Mouse (Mus musculus): ENCODE measurements around the gene Zcchc2. TPM values are rescaled to one million over a fixed set of nuclear protein-coding genes. Genes with fewer than 3 reads are reported as not detected.

Gene Zcchc2
- total and polyA plus RNA-seq, 2 experiments from 2014 or later: 2.7 to 18.9 TPM

GRCm38 (mm10) chr1:106067306-106067705 is 77.1 kb downstream of the Zcchc2 start:
- DNase-seq (ENCODE audit: low spot score): no peak
- ATAC-seq (ENCODE audit: low FRiP score): no peak
- TF ChIP-seq CTCF (IDR thresholded peaks at IDR 0.05): no peak
- H3K27me3 ChIP-seq (ENCODE audit: insufficient read depth, low read length): no peaks in the 10 kb centered on the region
- H3K4me3 ChIP-seq (ENCODE audit: low read depth, low read length): no peak overlapping the region
- no peak overlapping the region for H3K9ac ChIP-seq (replicated peaks; ENCODE audit: low read length, poor library complexity, severe bottlenecking)
- 91% methylated on average over 6 of the region's 6 CpGs for WGBS
- no peaks in the 10 kb centered on the region for H3K9me3 ChIP-seq (ENCODE audit: low read length)
- no peak overlapping the region for H3K4me2 ChIP-seq (ENCODE audit: low read depth, low read length, poor library complexity, severe bottlenecking)
- no peak overlapping the region for H3K27ac ChIP-seq (ENCODE audit: low read depth, low read length)
- no peaks in the 10 kb centered on the region for H3K4me1 ChIP-seq (ENCODE audit: insufficient read depth, low read length)
- no peaks in the 10 kb centered on the region for H3K36me3 ChIP-seq (ENCODE audit: insufficient read depth, low read length)

DNA sequence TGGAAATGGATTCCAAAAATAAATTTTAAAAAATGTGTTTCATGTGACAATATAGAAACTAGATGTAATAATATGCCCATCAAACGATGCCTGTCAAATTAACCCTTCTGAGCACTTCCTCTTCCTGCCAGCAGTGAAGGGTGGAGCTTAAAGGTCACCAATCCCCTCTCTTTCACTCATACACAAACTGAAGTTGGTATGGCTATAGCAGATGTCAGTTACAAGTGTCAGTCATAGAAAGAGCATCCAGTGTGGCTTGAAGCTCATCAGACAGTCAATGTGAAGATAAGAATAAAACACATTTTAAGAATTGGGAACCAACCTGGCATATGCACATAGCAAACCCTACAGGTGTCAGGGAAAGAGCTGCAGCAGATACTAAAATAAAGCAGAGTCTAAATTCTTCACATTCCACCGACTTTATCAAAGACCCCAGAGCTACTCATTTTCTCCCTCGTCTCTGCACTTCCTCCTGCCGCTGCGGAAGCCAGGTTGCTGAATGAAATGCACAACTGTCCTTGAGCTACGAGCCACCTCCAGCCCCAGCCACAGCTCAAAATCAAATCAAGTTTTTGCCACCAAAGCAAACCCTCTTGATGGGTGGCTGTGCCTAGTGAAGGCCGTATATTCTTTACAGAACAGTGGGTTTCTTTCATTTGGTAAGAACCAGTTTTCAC is 79.8 kb downstream of the Zcchc2 start:
- H3K9me3 ChIP-seq (ENCODE audit: low read length): no peaks in the 10 kb centered on the region
- H3K4me1 ChIP-seq (ENCODE audit: insufficient read depth, low read length): no peaks in the 10 kb centered on the region
- no peaks in the 10 kb centered on the region for H3K27me3 ChIP-seq (ENCODE audit: insufficient read depth, low read length)
- no peak overlapping the region for H3K9ac ChIP-seq (replicated peaks; ENCODE audit: low read length, poor library complexity, severe bottlenecking)
- WGBS: 70% methylated on average over 7 of the region's 7 CpGs
- no peak for ATAC-seq (ENCODE audit: low FRiP score)
- H3K4me2 ChIP-seq (ENCODE audit: low read depth, low read length, poor library complexity, severe bottlenecking): no peak overlapping the region
- H3K4me3 ChIP-seq (ENCODE audit: low read depth, low read length): no peak overlapping the region
- H3K27ac ChIP-seq (ENCODE audit: low read depth, low read length): no peak overlapping the region
- DNase-seq (ENCODE audit: low spot score): no peak
- no peak for TF ChIP-seq CTCF (IDR thresholded peaks at IDR 0.05)
- no peaks in the 10 kb centered on the region for H3K36me3 ChIP-seq (ENCODE audit: insufficient read depth, low read length)

DNA sequence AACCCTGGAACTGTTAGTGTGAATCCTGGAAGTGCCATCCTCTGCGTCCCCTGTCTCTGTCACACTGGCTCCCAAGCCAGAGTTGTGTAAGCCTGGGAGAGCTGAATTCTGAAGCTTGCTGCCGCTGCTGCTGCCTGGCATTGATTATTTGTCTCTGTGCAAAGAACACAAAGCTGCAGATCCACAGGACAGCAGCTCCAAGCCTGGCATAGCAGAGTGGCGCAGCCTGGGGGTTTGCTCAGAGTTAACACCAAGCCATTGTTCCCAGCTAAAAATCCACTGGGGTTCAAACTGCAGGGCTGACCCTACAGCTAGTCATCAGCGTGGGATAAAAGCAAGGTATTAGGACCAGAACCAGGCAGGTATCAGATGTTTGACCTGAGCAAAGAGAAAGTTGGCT is 80.6 kb downstream of the Zcchc2 start:
- Histone ChIP-seq H3K9me3 (ENCODE audit: low read length) (no peaks in the 10 kb centered on the region), H3K4me3 (ENCODE audit: low read depth, low read length) (no peak overlapping the region), H3K9ac (replicated peaks; ENCODE audit: low read length, poor library complexity, severe bottlenecking) (no peak overlapping the region), H3K27me3 (ENCODE audit: insufficient read depth, low read length) (no peaks in the 10 kb centered on the region), H3K27ac (ENCODE audit: low read depth, low read length) (no peak overlapping the region), H3K4me2 (ENCODE audit: low read depth, low read length, poor library complexity, severe bottlenecking) (no peak overlapping the region), H3K36me3 (ENCODE audit: insufficient read depth, low read length) (no peaks in the 10 kb centered on the region), H3K4me1 (ENCODE audit: insufficient read depth, low read length) (no peaks in the 10 kb centered on the region)
- TF ChIP-seq CTCF (IDR thresholded peaks at IDR 0.05): no peak
- DNase-seq (ENCODE audit: low spot score) (no peak), ATAC-seq (ENCODE audit: low FRiP score) (no peak)
- WGBS: 52% methylated on average over 4 of the region's 4 CpGs

GRCm38 (mm10) chr1:106071237-106072070 is 81.2 kb downstream of the Zcchc2 start:
- Histone ChIP-seq H3K4me1 (ENCODE audit: insufficient read depth, low read length) (no peaks in the 10 kb centered on the region), H3K9me3 (ENCODE audit: low read length) (no peaks in the 10 kb centered on the region), H3K4me3 (ENCODE audit: low read depth, low read length) (peak overlapping the region; percentile 19; the same call in 1 of the 2 replicates), H3K4me2 (ENCODE audit: low read depth, low read length, poor library complexity, severe bottlenecking) (peak overlapping the region; percentile 53), H3K27me3 (ENCODE audit: insufficient read depth, low read length) (no peaks in the 10 kb centered on the region), H3K9ac (replicated peaks; ENCODE audit: low read length, poor library complexity, severe bottlenecking) (no peak overlapping the region), H3K27ac (ENCODE audit: low read depth, low read length) (no peak overlapping the region), H3K36me3 (ENCODE audit: insufficient read depth, low read length) (no peaks in the 10 kb centered on the region)
- 9% methylated on average over 9 of the region's 9 CpGs for WGBS
- TF ChIP-seq CTCF (IDR thresholded peaks at IDR 0.05): peak; percentile 94
- DNase-seq (ENCODE audit: low spot score) (peak; percentile 89), ATAC-seq (ENCODE audit: low FRiP score) (peak; percentile 81)

GRCm38 (mm10) chr1:106072071-106072440 is 81.8 kb downstream of the Zcchc2 start:
- Histone ChIP-seq H3K9me3 (ENCODE audit: low read length) (no peaks in the 10 kb centered on the region), H3K27ac (ENCODE audit: low read depth, low read length) (no peak overlapping the region), H3K4me3 (ENCODE audit: low read depth, low read length) (peak overlapping the region; percentile 19; the same call in 1 of the 2 replicates), H3K4me2 (ENCODE audit: low read depth, low read length, poor library complexity, severe bottlenecking) (peak overlapping the region; percentile 53), H3K36me3 (ENCODE audit: insufficient read depth, low read length) (no peaks in the 10 kb centered on the region), H3K27me3 (ENCODE audit: insufficient read depth, low read length) (no peaks in the 10 kb centered on the region), H3K4me1 (ENCODE audit: insufficient read depth, low read length) (no peaks in the 10 kb centered on the region), H3K9ac (replicated peaks; ENCODE audit: low read length, poor library complexity, severe bottlenecking) (no peak overlapping the region)
- TF ChIP-seq CTCF (IDR thresholded peaks at IDR 0.05): no peak
- DNase-seq (ENCODE audit: low spot score): peak; percentile 76
- WGBS: 2% methylated on average over 10 of the region's 10 CpGs
- ATAC-seq (ENCODE audit: low FRiP score): peak; percentile 67

DNA sequence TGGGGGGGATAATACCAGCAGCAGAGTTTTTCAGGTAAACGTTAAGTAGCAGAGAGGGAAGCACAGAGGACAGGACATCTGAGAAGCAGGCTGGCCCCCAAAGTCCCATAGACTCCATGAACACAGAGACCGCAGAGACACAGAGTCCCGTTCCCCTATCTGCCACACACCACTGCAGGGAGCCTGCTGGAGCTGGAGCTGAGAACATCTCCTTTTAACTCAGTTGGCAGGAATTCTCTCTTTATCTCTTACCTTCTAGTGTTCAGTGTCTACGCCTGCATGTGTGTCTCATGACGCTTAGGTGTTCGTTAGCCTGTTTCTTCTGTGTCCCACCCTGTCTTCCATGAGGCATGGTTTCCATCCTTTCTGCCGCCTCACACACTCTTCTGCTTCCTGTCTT is 83.0 kb downstream of the Zcchc2 start:
- H3K9me3 ChIP-seq (ENCODE audit: low read length): no peaks in the 10 kb centered on the region
- no peak for ATAC-seq (ENCODE audit: low FRiP score)
- no peak overlapping the region for H3K4me3 ChIP-seq (ENCODE audit: low read depth, low read length)
- DNase-seq (ENCODE audit: low spot score): no peak
- H3K4me2 ChIP-seq (ENCODE audit: low read depth, low read length, poor library complexity, severe bottlenecking): no peak overlapping the region
- no peak for TF ChIP-seq CTCF (IDR thresholded peaks at IDR 0.05)
- H3K4me1 ChIP-seq (ENCODE audit: insufficient read depth, low read length): no peaks in the 10 kb centered on the region
- WGBS: 84% methylated on average over 7 of the region's 7 CpGs
- H3K27me3 ChIP-seq (ENCODE audit: insufficient read depth, low read length): no peaks in the 10 kb centered on the region
- no peak overlapping the region for H3K27ac ChIP-seq (ENCODE audit: low read depth, low read length)
- no peak overlapping the region for H3K9ac ChIP-seq (replicated peaks; ENCODE audit: low read length, poor library complexity, severe bottlenecking)
- H3K36me3 ChIP-seq (ENCODE audit: insufficient read depth, low read length): no peaks in the 10 kb centered on the region

All from midbrain, postnatal 0 days (tissue).